Mouse (Mus musculus) liver, adult 2 months (tissue): ENCODE data around the gene Erg. TPM values are rescaled to one million over a fixed set of nuclear protein-coding genes. Genes with fewer than 3 reads are reported as not detected.

Experiments used
- DNase-seq: peaks from one replicate; pipeline ENCODE4 v3.0.0-alpha.2; 2011; ENCODE audit warnings: low read depth, low spot score; ENCODE audit errors: extremely low read depth
- H3K27ac ChIP-seq: fragments of 200-500 bp; replicated peaks from 2 replicates; pipeline ENCODE4 v1.5.1; 2012; ENCODE audit warnings: low read depth, mild to moderate bottlenecking, control low read depth, inconsistent platforms, low read length; ENCODE audit not compliant: insufficient read depth
- H3K27me3 ChIP-seq: fragments of 200-500 bp; 2 replicates; pipeline ENCODE4 v1.6.1; 2012; ENCODE audit warnings: mild to moderate bottlenecking, moderate library complexity, low read length, inconsistent platforms; ENCODE audit not compliant: control insufficient read depth, insufficient read depth
- H3K36me3 ChIP-seq: fragments of 200-500 bp; 2 replicates; pipeline ENCODE4 v1.6.1; 2012; ENCODE audit warnings: low read length, inconsistent platforms; ENCODE audit not compliant: control insufficient read depth, insufficient read depth
- H3K4me1 ChIP-seq: fragments of 200-500 bp; 2 replicates; pipeline ENCODE4 v1.6.1; 2011; ENCODE audit warnings: low read length; ENCODE audit not compliant: control insufficient read depth, insufficient read depth
- H3K4me3 ChIP-seq: fragments of 200-500 bp; 2 replicates; pipeline ENCODE4 v1.5.1; 2011; ENCODE audit warnings: low read depth, mild to moderate bottlenecking, control low read depth, low read length, moderate library complexity; ENCODE audit not compliant: insufficient read depth
- H3K79me2 ChIP-seq: fragments of 200-500 bp; 2 replicates; pipeline ENCODE4 v1.6.1; 2012; ENCODE audit warnings: inconsistent platforms, mild to moderate bottlenecking, low read length, moderate library complexity; ENCODE audit not compliant: control insufficient read depth, insufficient read depth
- H3K9ac ChIP-seq: fragments of 200-500 bp; 2 replicates; pipeline ENCODE4 v1.6.1; 2012; ENCODE audit warnings: low read depth, mild to moderate bottlenecking, control low read depth, inconsistent platforms, low read length
- CTCF ChIP-seq: fragments of 200-500 bp; IDR thresholded peaks from 2 replicates; pipeline ENCODE4 v1.5.1; 2011; ENCODE audit warnings: low read depth, low read length, control low read depth
- POLR2A ChIP-seq: fragments of 200-500 bp; IDR thresholded peaks from 2 replicates; pipeline ENCODE4 v1.6.1; 2011; ENCODE audit warnings: low read length, control low read depth; ENCODE audit not compliant: insufficient read depth; ENCODE audit errors: extremely low read depth
- WGBS: fragments of 180-500 bp; shearing (Covaris S2); methylation state at CpG from one replicate; pipeline ENCODE4 v1.1.7; 2018; 5-methylcytosine and 5-hydroxymethylcytosine counted together
- polyA plus RNA-seq: library from polyadenylated mRNA; depleted of rRNA; stranded (reverse); fragments of >200 nt; gene quantifications from 2 replicates; pipeline ENCODE4 v1.2.3, GENCODE M21; 2012
- total RNA-seq: library from RNA; depleted of rRNA; stranded (reverse); fragments of >200 nt; gene quantifications from 2 replicates; pipeline ENCODE4 v1.2.3, GENCODE M21; 2014

Gene Erg
- total and polyA plus RNA-seq, 2 experiments: 4.8 to 5.6 TPM

DNA sequence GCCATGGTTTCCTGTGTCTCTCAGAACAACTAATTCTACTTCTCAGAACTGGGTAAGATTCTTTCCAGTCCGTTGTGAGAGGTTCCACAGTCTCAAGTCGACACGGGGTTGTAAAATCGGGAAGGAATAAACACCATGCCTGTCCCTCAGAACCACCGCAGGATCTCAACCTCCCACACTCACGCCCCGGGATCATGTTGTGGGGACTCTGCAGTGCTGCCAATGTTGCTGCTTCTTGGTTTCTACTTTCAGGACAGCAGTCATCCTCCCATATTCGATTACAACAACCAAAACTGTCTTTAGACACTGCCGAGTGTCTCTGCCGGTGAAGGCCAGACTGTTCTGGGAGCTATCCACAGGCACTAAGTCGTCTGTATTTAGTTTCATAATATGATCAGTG is 113.6 kb downstream of the Erg start:
- Histone ChIP-seq H3K9ac (no peak overlapping the region), H3K27ac (no peak overlapping the region), H3K79me2 (no peaks in the 10 kb centered on the region), H3K4me1 (no peaks in the 10 kb centered on the region), H3K27me3 (no peaks in the 10 kb centered on the region), H3K36me3 (no peaks in the 10 kb centered on the region), H3K4me3 (no peak overlapping the region)
- 88% methylated on average over 11 of the region's 11 CpGs for WGBS
- no peak for DNase-seq
- TF ChIP-seq POLR2A (no peak), CTCF (no peak)

- no peak overlapping the region for H3K9ac ChIP-seq
- TF ChIP-seq CTCF: no peak
- no peak for TF ChIP-seq POLR2A
- no peak for DNase-seq
Measured at GRCm38 (mm10) chr16:95469262-95470139, 116.9 kb downstream of the Erg start.

DNA sequence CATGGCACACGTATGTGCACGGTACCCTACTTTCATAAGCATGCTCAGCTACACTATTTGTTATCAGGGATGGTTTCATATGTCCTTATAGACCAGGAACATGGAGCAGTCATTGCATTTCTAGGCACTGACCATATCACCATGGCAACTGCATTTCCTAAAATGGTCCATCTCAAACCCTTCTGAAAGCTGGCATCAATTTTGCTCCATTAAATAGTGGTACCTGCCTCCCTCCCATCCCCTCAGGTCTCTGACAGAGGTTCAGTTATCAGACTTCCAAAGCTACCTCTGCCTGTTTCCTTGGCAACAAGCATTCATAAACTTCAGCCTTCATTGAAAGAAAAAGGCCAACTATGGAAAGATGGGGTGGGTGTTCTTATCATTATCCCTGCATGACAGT is 118.5 kb downstream of the Erg start:
- no peaks in the 10 kb centered on the region for H3K27me3 ChIP-seq
- 80% methylated on average over 2 of the region's 2 CpGs for WGBS
- no peak overlapping the region for H3K9ac ChIP-seq
- DNase-seq: no peak
- no peaks in the 10 kb centered on the region for H3K36me3 ChIP-seq
- H3K4me3 ChIP-seq: no peak overlapping the region
- TF ChIP-seq CTCF (no peak), POLR2A (no peak)
- no peak overlapping the region for H3K27ac ChIP-seq
- peaks cover 2% of the 10 kb centered on the region; the same call in 1 of the 2 replicates for H3K4me1 ChIP-seq
- no peaks in the 10 kb centered on the region for H3K79me2 ChIP-seq

More at GRCm38 (mm10) chr16:95469262-95470139, 116.9 kb downstream of the Erg start:
- Histone ChIP-seq H3K36me3 (no peaks in the 10 kb centered on the region), H3K27me3 (no peaks in the 10 kb centered on the region), H3K79me2 (no peaks in the 10 kb centered on the region), H3K4me1 (no peaks in the 10 kb centered on the region), H3K27ac (no peak overlapping the region), H3K4me3 (no peak overlapping the region)
- 83% methylated on average over 9 of the region's 9 CpGs for WGBS

DNA sequence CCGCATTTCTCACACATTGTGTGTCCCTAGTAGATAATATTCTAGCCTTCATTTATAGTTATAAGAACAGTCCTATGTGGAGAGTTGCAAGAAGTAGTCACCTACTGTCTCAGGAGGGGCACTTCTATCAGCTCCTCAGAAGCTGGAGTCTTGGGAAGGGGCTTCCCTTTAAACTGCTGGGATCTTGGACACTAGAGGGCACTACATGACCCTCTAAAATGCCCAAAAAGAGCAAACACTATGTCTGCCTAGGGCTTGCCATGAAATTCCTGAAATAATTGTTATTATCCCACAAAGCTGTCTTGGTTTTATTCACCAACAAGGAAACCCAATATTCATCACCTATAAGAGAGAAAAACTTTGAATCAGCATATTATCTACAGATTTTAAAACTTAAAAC is 119.8 kb downstream of the Erg start:
- H3K27ac ChIP-seq: no peak overlapping the region
- H3K9ac ChIP-seq: no peak overlapping the region
- H3K27me3 ChIP-seq: no peaks in the 10 kb centered on the region
- H3K4me1 ChIP-seq: peaks cover 2% of the 10 kb centered on the region; the same call in 1 of the 2 replicates
- no peaks in the 10 kb centered on the region for H3K79me2 ChIP-seq
- no peak overlapping the region for H3K4me3 ChIP-seq
- WGBS: 98% methylated on average over 1 of the region's 1 CpGs
- H3K36me3 ChIP-seq: no peaks in the 10 kb centered on the region
- TF ChIP-seq CTCF (no peak), POLR2A (no peak)
- DNase-seq: no peak

DNA sequence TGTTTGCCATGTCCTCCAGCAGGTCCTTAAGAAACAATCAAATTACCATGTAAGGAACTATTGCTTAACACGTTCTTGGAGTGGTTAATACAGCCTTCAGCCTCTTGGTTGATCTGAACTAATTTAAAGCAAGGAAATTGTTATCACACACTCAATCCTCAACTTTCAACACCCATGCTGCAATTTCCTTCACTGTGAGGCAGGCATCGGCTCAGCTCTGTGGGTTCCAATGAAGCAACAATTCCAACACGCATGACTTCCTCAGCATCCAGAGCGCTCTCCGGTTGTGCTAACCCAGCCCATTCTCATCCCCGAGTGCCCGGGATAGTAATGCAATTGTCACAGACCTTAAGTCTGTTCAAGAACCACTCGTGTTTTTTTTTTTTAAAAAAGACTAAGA is 121.8 kb downstream of the Erg start:
- 70% methylated on average over 8 of the region's 8 CpGs for WGBS

GRCm38 (mm10) chr16:95463796-95464195 is 122.6 kb downstream of the Erg start:
- 48% methylated on average over 6 of the region's 6 CpGs for WGBS
- Histone ChIP-seq H3K4me1 (peaks cover 2% of the 10 kb centered on the region; the same call in 1 of the 2 replicates), H3K4me3 (no peak overlapping the region), H3K27ac (no peak overlapping the region), H3K79me2 (no peaks in the 10 kb centered on the region), H3K36me3 (no peaks in the 10 kb centered on the region), H3K9ac (no peak overlapping the region), H3K27me3 (no peaks in the 10 kb centered on the region)
- no peak for TF ChIP-seq POLR2A
- no peak for TF ChIP-seq CTCF
- no peak for DNase-seq

More for the DNA sequence above, 121.8 kb downstream of the Erg start:
- Histone ChIP-seq H3K27me3 (no peaks in the 10 kb centered on the region), H3K4me1 (peaks cover 2% of the 10 kb centered on the region; the same call in 1 of the 2 replicates), H3K36me3 (no peaks in the 10 kb centered on the region), H3K27ac (no peak overlapping the region), H3K9ac (no peak overlapping the region), H3K4me3 (no peak overlapping the region), H3K79me2 (no peaks in the 10 kb centered on the region)
- no peak for DNase-seq
- TF ChIP-seq POLR2A: no peak
